Mouse (Mus musculus): Measurements from ENCODE around the gene Mtcl1. TPM values are rescaled to one million over a fixed set of nuclear protein-coding genes. Genes with fewer than 3 reads are reported as not detected.

Mtcl1 gene
- total and polyA plus RNA-seq, 2 experiments from 2014 or later = 10.8 to 25.2 TPM

GRCm38 (mm10) chr17:66352219-66352618 lies 97.3 kb downstream of the Mtcl1 start:
- 86% methylated on average over 6 of the region's 6 CpGs for WGBS
- TF ChIP-seq CTCF (IDR thresholded peaks at IDR 0.05) = no peak
- ATAC-seq (ENCODE audit: low FRiP score) = no peak
- Histone ChIP-seq H3K27me3 (ENCODE audit: insufficient read depth, low read length) (no peaks in the 10 kb centered on the region), H3K4me2 (ENCODE audit: low read depth, low read length, poor library complexity, severe bottlenecking) (no peak overlapping the region), H3K27ac (ENCODE audit: low read depth, low read length) (no peak overlapping the region), H3K4me1 (ENCODE audit: insufficient read depth, low read length) (no peaks in the 10 kb centered on the region), H3K36me3 (ENCODE audit: insufficient read depth, low read length) (no peaks in the 10 kb centered on the region; the same call in 1 of the 2 replicates), H3K9me3 (ENCODE audit: low read length) (no peaks in the 10 kb centered on the region), H3K4me3 (ENCODE audit: low read depth, low read length) (no peak overlapping the region), H3K9ac (replicated peaks; ENCODE audit: low read length, poor library complexity, severe bottlenecking) (no peak overlapping the region)
- no peak for DNase-seq (ENCODE audit: low spot score)

GRCm38 (mm10) chr17:66350689-66351088 lies 98.9 kb downstream of the Mtcl1 start:
- ATAC-seq (ENCODE audit: low FRiP score) = no peak
- Histone ChIP-seq H3K9me3 (ENCODE audit: low read length) (no peaks in the 10 kb centered on the region), H3K4me1 (ENCODE audit: insufficient read depth, low read length) (no peaks in the 10 kb centered on the region), H3K27me3 (ENCODE audit: insufficient read depth, low read length) (no peaks in the 10 kb centered on the region), H3K27ac (ENCODE audit: low read depth, low read length) (no peak overlapping the region), H3K9ac (replicated peaks; ENCODE audit: low read length, poor library complexity, severe bottlenecking) (no peak overlapping the region), H3K4me2 (ENCODE audit: low read depth, low read length, poor library complexity, severe bottlenecking) (no peak overlapping the region), H3K4me3 (ENCODE audit: low read depth, low read length) (no peak overlapping the region), H3K36me3 (ENCODE audit: insufficient read depth, low read length) (peaks cover 5% of the 10 kb centered on the region; the same call in 1 of the 2 replicates)
- no peak for DNase-seq (ENCODE audit: low spot score)
- 83% methylated on average over 11 of the region's 11 CpGs for WGBS
- TF ChIP-seq CTCF (IDR thresholded peaks at IDR 0.05) = no peak

- Histone ChIP-seq H3K4me3 (ENCODE audit: low read depth, low read length) (no peak overlapping the region), H3K27ac (ENCODE audit: low read depth, low read length) (no peak overlapping the region), H3K27me3 (ENCODE audit: insufficient read depth, low read length) (no peaks in the 10 kb centered on the region), H3K4me1 (ENCODE audit: insufficient read depth, low read length) (no peaks in the 10 kb centered on the region), H3K4me2 (ENCODE audit: low read depth, low read length, poor library complexity, severe bottlenecking) (no peak overlapping the region), H3K36me3 (ENCODE audit: insufficient read depth, low read length) (peaks cover 5% of the 10 kb centered on the region; the same call in 1 of the 2 replicates), H3K9me3 (ENCODE audit: low read length) (no peaks in the 10 kb centered on the region), H3K9ac (replicated peaks; ENCODE audit: low read length, poor library complexity, severe bottlenecking) (no peak overlapping the region)
- no peak for ATAC-seq (ENCODE audit: low FRiP score)
- WGBS = 67% methylated on average over 15 of the region's 15 CpGs
- DNase-seq (ENCODE audit: low spot score) = no peak
- TF ChIP-seq CTCF (IDR thresholded peaks at IDR 0.05) = no peak
Measured at GRCm38 (mm10) chr17:66350127-66350526, 99.4 kb downstream of the Mtcl1 start.

- H3K27ac ChIP-seq (ENCODE audit: low read depth, low read length) = no peak overlapping the region
- no peak overlapping the region for H3K4me3 ChIP-seq (ENCODE audit: low read depth, low read length)
- H3K9ac ChIP-seq (replicated peaks; ENCODE audit: low read length, poor library complexity, severe bottlenecking) = no peak overlapping the region
- DNase-seq (ENCODE audit: low spot score) = no peak
- no peak for ATAC-seq (ENCODE audit: low FRiP score)
- H3K4me1 ChIP-seq (ENCODE audit: insufficient read depth, low read length) = no peaks in the 10 kb centered on the region
- H3K36me3 ChIP-seq (ENCODE audit: insufficient read depth, low read length) = peaks cover 29% of the 10 kb centered on the region
- TF ChIP-seq CTCF (IDR thresholded peaks at IDR 0.05) = no peak
- WGBS = 72% methylated on average over 11 of the region's 11 CpGs
- no peak overlapping the region for H3K4me2 ChIP-seq (ENCODE audit: low read depth, low read length, poor library complexity, severe bottlenecking)
- H3K9me3 ChIP-seq (ENCODE audit: low read length) = no peaks in the 10 kb centered on the region
- H3K27me3 ChIP-seq (ENCODE audit: insufficient read depth, low read length) = no peaks in the 10 kb centered on the region
Measured at GRCm38 (mm10) chr17:66346378-66346777, 103.2 kb downstream of the Mtcl1 start.

- Histone ChIP-seq H3K27me3 (ENCODE audit: insufficient read depth, low read length) (no peaks in the 10 kb centered on the region), H3K9ac (replicated peaks; ENCODE audit: low read length, poor library complexity, severe bottlenecking) (no peak overlapping the region), H3K4me3 (ENCODE audit: low read depth, low read length) (no peak overlapping the region), H3K27ac (ENCODE audit: low read depth, low read length) (no peak overlapping the region), H3K36me3 (ENCODE audit: insufficient read depth, low read length) (peaks cover 29% of the 10 kb centered on the region), H3K9me3 (ENCODE audit: low read length) (no peaks in the 10 kb centered on the region), H3K4me2 (ENCODE audit: low read depth, low read length, poor library complexity, severe bottlenecking) (no peak overlapping the region), H3K4me1 (ENCODE audit: insufficient read depth, low read length) (no peaks in the 10 kb centered on the region)
- TF ChIP-seq CTCF (IDR thresholded peaks at IDR 0.05) = no peak
- peak; percentile 61 for DNase-seq (ENCODE audit: low spot score)
- WGBS = 72% methylated on average over 15 of the region's 15 CpGs
- ATAC-seq (ENCODE audit: low FRiP score) = no peak
Measured at GRCm38 (mm10) chr17:66345680-66346079, 103.9 kb downstream of the Mtcl1 start.

GRCm38 (mm10) chr17:66342932-66343331 lies 106.6 kb downstream of the Mtcl1 start:
- Histone ChIP-seq H3K36me3 (ENCODE audit: insufficient read depth, low read length) (peaks cover 30% of the 10 kb centered on the region), H3K27me3 (ENCODE audit: insufficient read depth, low read length) (no peaks in the 10 kb centered on the region), H3K9me3 (ENCODE audit: low read length) (no peaks in the 10 kb centered on the region), H3K27ac (ENCODE audit: low read depth, low read length) (no peak overlapping the region), H3K9ac (replicated peaks; ENCODE audit: low read length, poor library complexity, severe bottlenecking) (no peak overlapping the region), H3K4me3 (ENCODE audit: low read depth, low read length) (no peak overlapping the region), H3K4me1 (ENCODE audit: insufficient read depth, low read length) (no peaks in the 10 kb centered on the region), H3K4me2 (ENCODE audit: low read depth, low read length, poor library complexity, severe bottlenecking) (no peak overlapping the region)
- DNase-seq (ENCODE audit: low spot score) (no peak), ATAC-seq (ENCODE audit: low FRiP score) (no peak)
- no peak for TF ChIP-seq CTCF (IDR thresholded peaks at IDR 0.05)
- WGBS = 93% methylated on average over 18 of the region's 18 CpGs
